4 mouse cellular contexts compared by ENCODE assay signal in genomic region chr2:65811203-65811602, GRCm38 (mm10). TPM values are rescaled to one million over a fixed set of nuclear protein-coding genes. Genes with fewer than 3 reads are reported as not detected.
"Had no signal": no experiment of that assay in that cellular context is flagged by ENCODE, and none has a peak within 500 bp of the region (broad histone marks: within the 10 kb centered on the region; RNA-seq: fewer than 3 reads in every experiment).

No protein-coding gene starts in this region.

RNA-seq across cellular contexts. Expression of gene Csrnp3, which starts 34.4 kb away (rescaled TPM):
- total RNA-seq: common myeloid progenitor, adult 5-6 weeks; gastrocnemius, adult 2 months; granulocyte monocyte progenitor cell, adult 5-6 weeks had no signal
- polyA plus RNA-seq: erythroblast, embryonic 14.5 days had no signal
